Mouse (Mus musculus) ES-E14 (cell line): ENCODE measurements around the gene 4930568D16Rik. TPM values are rescaled to one million over a fixed set of nuclear protein-coding genes. Genes with fewer than 3 reads are reported as not detected.

Experiments used
- DNase-seq: peaks from one replicate; pipeline ENCODE4 v3.0.0-alpha.2; 2013; ENCODE audit warnings: low read depth, low spot score
- H3K27ac ChIP-seq: 2 replicates; pipeline ENCODE4 v1.5.1; 2012; ENCODE audit warnings: low read depth, mild to moderate bottlenecking, low read length, moderate library complexity, mixed read lengths; ENCODE audit not compliant: poor library complexity, insufficient read depth, severe bottlenecking
- H3K36me3 ChIP-seq: 2 replicates; pipeline ENCODE4 v1.6.1; 2012; ENCODE audit warnings: mild to moderate bottlenecking, low read length, moderate library complexity, mixed read lengths; ENCODE audit not compliant: control insufficient read depth, poor library complexity, insufficient read depth, severe bottlenecking
- H3K4me1 ChIP-seq, 2 experiments: fragments of 150-350 bp in 1 of 2; sonication (generic) in 1 of 2; 2 replicates each; pipeline ENCODE4 v1.6.1; 2012; ENCODE audit warnings: low read length in 2 of 2, mild to moderate bottlenecking in 1 of 2, mixed read lengths in 1 of 2; ENCODE audit not compliant: control insufficient read depth in 2 of 2, insufficient read depth in 2 of 2, poor library complexity in 1 of 2
- H3K4me3 ChIP-seq, 2 experiments: fragments of 150-350 bp in 1 of 2; sonication (generic) in 1 of 2; 2 replicates each; pipeline ENCODE4 v1.5.1; 2012; ENCODE audit warnings: low read length in 2 of 2, low read depth in 1 of 2, mild to moderate bottlenecking in 1 of 2, mixed read lengths in 1 of 2; ENCODE audit not compliant: insufficient read depth in 1 of 2, poor library complexity in 1 of 2, severe bottlenecking in 1 of 2
- H3K9ac ChIP-seq: 2 replicates; pipeline ENCODE4 v1.6.1; 2012; ENCODE audit warnings: low read depth, mild to moderate bottlenecking, low read length, mixed read lengths; ENCODE audit not compliant: poor library complexity, insufficient read depth, severe bottlenecking
- H3K9me3 ChIP-seq: fragments of 150-350 bp; sonication (generic); 2 replicates; pipeline ENCODE4 v1.6.1; 2012; ENCODE audit warnings: low read depth, mild to moderate bottlenecking, low read length; ENCODE audit not compliant: control insufficient read depth, insufficient read depth
- CHD2 ChIP-seq: IDR thresholded peaks from 2 replicates; pipeline ENCODE4 v1.6.1; 2014; ENCODE audit warnings: mild to moderate bottlenecking, low read depth, low read length, inconsistent platforms
- HCFC1 ChIP-seq: IDR thresholded peaks from 2 replicates; pipeline ENCODE4 v1.6.1; 2012; ENCODE audit warnings: low read length, inconsistent platforms, borderline replicate concordance; ENCODE audit not compliant: insufficient read depth
- MAFK ChIP-seq: IDR thresholded peaks from 2 replicates; pipeline ENCODE4 v1.6.1; 2014; ENCODE audit warnings: mild to moderate bottlenecking, low read depth, low read length, inconsistent platforms; ENCODE audit not compliant: insufficient read depth
- ZC3H11A ChIP-seq: IDR thresholded peaks from 2 replicates; pipeline ENCODE4 v1.6.1; 2012; ENCODE audit warnings: low read depth, mild to moderate bottlenecking, inconsistent platforms, low read length, borderline replicate concordance
- ZNF384 ChIP-seq: IDR thresholded peaks from 2 replicates; pipeline ENCODE4 v1.6.1; 2012; ENCODE audit warnings: low read depth, low read length, inconsistent platforms
- in situ Hi-C, 2 experiments: fragments of 600-800 bp; cut with MboI; formaldehyde crosslinking; loops; one replicate each; pipeline ENCODE4 v1.15.1; 2025; ENCODE audit warnings: low sequenced_read_pairs in 2 of 2, inconsistent platforms in 1 of 2; ENCODE audit not compliant: unreplicated experiment in 2 of 2
- total RNA-seq: library from RNA; depleted of rRNA; stranded (reverse); fragments of 300-350 nt; gene quantifications from 2 replicates; pipeline ENCODE4 v1.2.3, GENCODE M21; 2012

Gene 4930568D16Rik
- total RNA-seq, 1 experiment, result not detected

GRCm38 (mm10) chr2:35411640-35412190 is 44.2 kb upstream of the 4930568D16Rik start:
- Histone ChIP-seq H3K36me3 (peaks cover 10% of the 10 kb centered on the region), H3K4me1 (no peaks in the 10 kb centered on the region), H3K27ac (no peak overlapping the region)

DNA sequence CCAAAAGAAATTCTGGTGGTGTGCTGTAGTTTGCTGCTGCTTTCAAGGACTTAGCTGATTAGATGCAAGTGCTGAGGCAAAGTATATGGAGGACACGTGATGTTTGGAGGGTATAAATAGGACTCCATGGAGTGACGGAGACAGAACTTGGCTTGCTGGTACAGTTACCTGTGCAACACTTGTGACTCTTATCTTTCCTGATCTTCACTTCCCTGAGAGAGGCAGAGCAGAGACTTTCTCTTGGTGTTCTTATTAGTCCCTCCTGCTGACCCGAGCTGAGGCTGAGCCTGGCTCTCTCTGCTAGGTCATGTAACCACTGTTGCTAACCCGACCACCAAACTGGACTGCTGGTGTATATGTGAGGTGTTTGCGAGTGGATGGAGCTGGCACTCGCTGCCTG is 41.9 kb upstream of the 4930568D16Rik start:
- Histone ChIP-seq H3K9me3 (no peaks in the 10 kb centered on the region), H3K36me3 (peaks cover 16% of the 10 kb centered on the region), H3K9ac (no peak overlapping the region), H3K4me1 (no peaks in the 10 kb centered on the region), H3K4me3 (no peak overlapping the region), H3K27ac (no peak overlapping the region)
- no peak for TF ChIP-seq HCFC1
- no peak for TF ChIP-seq CHD2
- TF ChIP-seq ZNF384, result no peak
- no peak for TF ChIP-seq MAFK
- TF ChIP-seq ZC3H11A, result no peak
- no peak for DNase-seq
- in situ Hi-C loops, result no loop called here

More at GRCm38 (mm10) chr2:35411640-35412190, 44.2 kb upstream of the 4930568D16Rik start:
- in situ Hi-C loops, result no loop called here
- no peaks in the 10 kb centered on the region for H3K9me3 ChIP-seq
- DNase-seq, result no peak
- no peak overlapping the region for H3K9ac ChIP-seq
- TF ChIP-seq ZNF384 (no peak), MAFK (no peak), HCFC1 (no peak), ZC3H11A (no peak), CHD2 (no peak)
- H3K4me3 ChIP-seq, result no peak overlapping the region

GRCm38 (mm10) chr2:35408409-35409110 is 41.0 kb upstream of the 4930568D16Rik start:
- no peak overlapping the region for H3K4me3 ChIP-seq
- no peaks in the 10 kb centered on the region for H3K4me1 ChIP-seq
- in situ Hi-C loops, result no loop called here
- H3K36me3 ChIP-seq, result peaks cover 16% of the 10 kb centered on the region
- TF ChIP-seq CHD2 (no peak), ZNF384 (no peak), MAFK (no peak), ZC3H11A (no peak), HCFC1 (no peak)
- no peak overlapping the region for H3K9ac ChIP-seq
- no peak for DNase-seq
- H3K9me3 ChIP-seq, result no peaks in the 10 kb centered on the region
- H3K27ac ChIP-seq, result no peak overlapping the region

- TF ChIP-seq ZC3H11A, result no peak
- no peak for TF ChIP-seq HCFC1
- TF ChIP-seq MAFK, result no peak
- TF ChIP-seq CHD2, result no peak
- no peak for TF ChIP-seq ZNF384
- Histone ChIP-seq H3K4me1 (no peaks in the 10 kb centered on the region), H3K4me3 (no peak overlapping the region), H3K9ac (no peak overlapping the region), H3K9me3 (no peaks in the 10 kb centered on the region), H3K36me3 (peaks cover 16% of the 10 kb centered on the region), H3K27ac (no peak overlapping the region)
- DNase-seq, result no peak
- in situ Hi-C loops, result no loop called here
Measured at GRCm38 (mm10) chr2:35407878-35408277, 40.3 kb upstream of the 4930568D16Rik start.

GRCm38 (mm10) chr2:35407266-35407665 is 39.7 kb upstream of the 4930568D16Rik start:
- H3K4me1 ChIP-seq, result no peaks in the 10 kb centered on the region
- no peaks in the 10 kb centered on the region for H3K9me3 ChIP-seq
- no peak overlapping the region for H3K27ac ChIP-seq
- no peak for DNase-seq
- TF ChIP-seq HCFC1 (no peak), ZNF384 (no peak), MAFK (no peak), ZC3H11A (no peak), CHD2 (no peak)
- H3K4me3 ChIP-seq, result no peak overlapping the region
- no peak overlapping the region for H3K9ac ChIP-seq
- in situ Hi-C loops, result no loop called here
- H3K36me3 ChIP-seq, result peaks cover 21% of the 10 kb centered on the region
